Mouse (Mus musculus) activated CD4-positive, CD25-positive, alpha-beta regulatory T cell (primary cell): ENCODE measurements around the gene Tmem222. TPM values are rescaled to one million over a fixed set of nuclear protein-coding genes. Genes with fewer than 3 reads are reported as not detected.

Source experiments
- polyA plus RNA-seq, 2 experiments: library from polyadenylated mRNA; unstranded; fragments of 100-300 nt; shearing (Covaris generic); gene quantifications; one replicate each; pipeline ENCODE4 v1.2.1; 2017

The Tmem222 gene
- 10 to 100 TPM; 56.9 to 74.8 TPM for polyA plus RNA-seq

GRCm38 (mm10) chr4:133277104-133278026, at the start of gene Tmem222:
Gene Tmem222 (minus strand): TSS chr4:133277792.

DNA sequence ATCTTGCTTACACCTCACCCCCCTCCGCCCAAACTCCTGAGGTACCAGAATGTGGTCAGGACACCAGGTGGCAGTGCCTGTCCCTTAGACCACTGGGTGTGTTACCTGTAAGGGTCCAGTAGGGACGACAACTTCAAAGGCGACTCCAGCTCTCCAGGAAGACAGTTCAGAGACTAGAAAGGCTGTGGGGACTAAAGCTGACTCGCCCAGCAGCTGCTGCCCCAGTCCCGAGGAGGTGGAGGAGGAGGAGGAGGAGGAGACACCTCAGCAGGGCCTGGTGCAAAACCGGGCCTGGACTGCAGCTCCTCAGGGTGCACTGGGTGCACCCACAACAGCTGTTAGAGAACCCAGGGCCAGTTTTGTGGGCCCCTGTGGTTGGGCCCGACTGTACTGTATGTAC, 14.7 kb downstream of the Tmem222 start, which contains the start of gene Sytl1:
Gene Sytl1 (minus strand): TSS at position 232 of the 400 bp plus-strand sequence.

DNA sequence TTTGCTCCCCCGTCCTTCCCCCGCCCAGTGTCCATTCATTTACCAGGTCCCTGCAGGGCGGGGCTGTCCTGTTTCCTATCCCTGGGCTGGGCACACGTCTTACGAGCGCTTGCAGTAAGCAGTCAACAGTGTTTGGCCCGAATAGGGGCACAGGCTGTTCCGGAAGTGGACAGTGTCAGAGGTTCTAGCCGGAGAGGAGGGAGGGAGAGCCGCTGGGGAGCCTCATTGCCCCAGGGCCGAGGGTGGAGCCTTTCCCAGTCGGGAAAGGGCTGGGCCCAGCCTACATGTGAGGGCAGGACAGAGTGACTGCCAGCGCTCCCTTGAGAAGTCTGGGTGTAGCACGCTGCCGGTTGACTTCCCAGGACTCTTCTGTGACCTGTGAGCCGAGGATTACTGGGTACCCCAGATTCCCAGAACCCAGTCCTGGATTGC, 37.1 kb downstream of the Tmem222 start, which contains the start of gene Map3k6:
Gene Map3k6 (plus strand): TSS at position 329 of the 432 bp plus-strand sequence.

Other genes with a start within 250 kb of the Tmem222 start
- 10 to 100 TPM; 82.4 to 93.8 TPM for gene Wasf2, start 147.3 kb downstream of the Tmem222 start, polyA plus RNA-seq
- gene Cd164l2, start 65.7 kb downstream of the Tmem222 start, polyA plus RNA-seq = under 1 TPM in 1 of 2 experiments, not detected in 1; 0.69 TPM
- gene Gpr3, start 65.3 kb downstream of the Tmem222 start, polyA plus RNA-seq = under 1 TPM in 1 of 2 experiments, not detected in 1; 0.14 TPM
- under 1 TPM; 0.27 to 0.30 TPM for gene Map3k6, start 37.0 kb downstream of the Tmem222 start, polyA plus RNA-seq
- 10 to 100 TPM; 13.1 to 77.2 TPM for gene Sytl1, start 14.7 kb downstream of the Tmem222 start, polyA plus RNA-seq
- gene Wdtc1, start 75.7 kb upstream of the Tmem222 start, polyA plus RNA-seq = 1 to 10 TPM; 4.4 to 5.4 TPM
- 10 to 100 TPM; 17.9 to 19.7 TPM for gene Slc9a1, start 91.9 kb upstream of the Tmem222 start, polyA plus RNA-seq
- gene Tent5b, start 202.3 kb upstream of the Tmem222 start, polyA plus RNA-seq = not detected
- gene Trnp1, start 220.8 kb upstream of the Tmem222 start, polyA plus RNA-seq = 10 to 100 TPM in 1 of 2 experiments, not detected in 1; 13.8 TPM
- gene Kdf1, start 241.2 kb upstream of the Tmem222 start, polyA plus RNA-seq = 1 to 10 TPM in 1 of 2 experiments, under 1 TPM in 1; 0.65 to 1.5 TPM